Mouse (Mus musculus): Measurements from ENCODE around the gene Kdm2a. TPM values are rescaled to one million over a fixed set of nuclear protein-coding genes. Genes with fewer than 3 reads are reported as not detected.

Gene Kdm2a
- total RNA-seq, 1 experiment from 2014 or later = 205 TPM

- no peak for ATAC-seq (ENCODE audit: extremely low read depth, insufficient number of reproducible peaks, low FRiP score, poor library complexity, severe bottlenecking)
These were observed 93.7 kb downstream of the Kdm2a start for GRCm38 (mm10) chr19:4304251-4304821.

- ATAC-seq (ENCODE audit: extremely low read depth, insufficient number of reproducible peaks, low FRiP score, poor library complexity, severe bottlenecking) = no peak
These were observed 94.5 kb downstream of the Kdm2a start for GRCm38 (mm10) chr19:4303640-4303995.

GRCm38 (mm10) chr19:4302936-4303639 lies 95.0 kb downstream of the Kdm2a start:
- ATAC-seq (ENCODE audit: extremely low read depth, insufficient number of reproducible peaks, low FRiP score, poor library complexity, severe bottlenecking) = no peak

- peak; percentile 31 for ATAC-seq (ENCODE audit: extremely low read depth, insufficient number of reproducible peaks, low FRiP score, poor library complexity, severe bottlenecking)
These were observed 96.1 kb downstream of the Kdm2a start for GRCm38 (mm10) chr19:4301735-4302651.

GRCm38 (mm10) chr19:4300852-4301734 lies 97.0 kb downstream of the Kdm2a start:
- ATAC-seq (ENCODE audit: extremely low read depth, insufficient number of reproducible peaks, low FRiP score, poor library complexity, severe bottlenecking) = no peak

GRCm38 (mm10) chr19:4300271-4300704 lies 97.8 kb downstream of the Kdm2a start:
- ATAC-seq (ENCODE audit: extremely low read depth, insufficient number of reproducible peaks, low FRiP score, poor library complexity, severe bottlenecking) = peak; percentile 80

GRCm38 (mm10) chr19:4299574-4300270 lies 98.4 kb downstream of the Kdm2a start:
- ATAC-seq (ENCODE audit: extremely low read depth, insufficient number of reproducible peaks, low FRiP score, poor library complexity, severe bottlenecking) = no peak; the same call in 1 of the 2 replicates

- ATAC-seq (ENCODE audit: extremely low read depth, insufficient number of reproducible peaks, low FRiP score, poor library complexity, severe bottlenecking) = no peak
These were observed 99.0 kb downstream of the Kdm2a start for GRCm38 (mm10) chr19:4299126-4299525.

- ATAC-seq (ENCODE audit: extremely low read depth, insufficient number of reproducible peaks, low FRiP score, poor library complexity, severe bottlenecking) = no peak
These were observed 99.6 kb downstream of the Kdm2a start for GRCm38 (mm10) chr19:4298322-4299121.

GRCm38 (mm10) chr19:4297851-4298250 lies 100.2 kb downstream of the Kdm2a start:
- no peak for ATAC-seq (ENCODE audit: extremely low read depth, insufficient number of reproducible peaks, low FRiP score, poor library complexity, severe bottlenecking)

GRCm38 (mm10) chr19:4296611-4297010 lies 101.5 kb downstream of the Kdm2a start:
- no peak for ATAC-seq (ENCODE audit: extremely low read depth, insufficient number of reproducible peaks, low FRiP score, poor library complexity, severe bottlenecking)

GRCm38 (mm10) chr19:4295391-4295790 lies 102.7 kb downstream of the Kdm2a start:
- ATAC-seq (ENCODE audit: extremely low read depth, insufficient number of reproducible peaks, low FRiP score, poor library complexity, severe bottlenecking) = no peak

GRCm38 (mm10) chr19:4294381-4295097 lies 103.5 kb downstream of the Kdm2a start:
- ATAC-seq (ENCODE audit: extremely low read depth, insufficient number of reproducible peaks, low FRiP score, poor library complexity, severe bottlenecking) = peak; percentile 81

- no peak for ATAC-seq (ENCODE audit: extremely low read depth, insufficient number of reproducible peaks, low FRiP score, poor library complexity, severe bottlenecking)
These were observed 106.9 kb downstream of the Kdm2a start for GRCm38 (mm10) chr19:4291161-4291560.

- ATAC-seq (ENCODE audit: extremely low read depth, insufficient number of reproducible peaks, low FRiP score, poor library complexity, severe bottlenecking) = no peak
These were observed 107.3 kb downstream of the Kdm2a start for GRCm38 (mm10) chr19:4290749-4291148.

- no peak for ATAC-seq (ENCODE audit: extremely low read depth, insufficient number of reproducible peaks, low FRiP score, poor library complexity, severe bottlenecking)
These were observed 114.4 kb downstream of the Kdm2a start for GRCm38 (mm10) chr19:4283653-4284052.

Measured in neutrophil, adult 5-6 weeks (primary cell).